Mouse (Mus musculus) layer of hippocampus, adult 8-10 months (tissue): ENCODE measurements around the gene Atp6v1b1. TPM values are rescaled to one million over a fixed set of nuclear protein-coding genes. Genes with fewer than 3 reads are reported as not detected.

ENCODE experiments used
- DNase-seq, 2 experiments: peaks; one replicate each; pipeline ENCODE4 v3.0.0; 2022; ENCODE audit warnings: low spot score in 2 of 2
- total RNA-seq, 4 experiments: library from RNA; stranded (reverse); gene quantifications; 2 replicates each; pipeline ENCODE4 v1.2.4; 2022

Gene Atp6v1b1
- total RNA-seq, 4 experiments from 2014 or later, result 0.22 to 0.82 (median 0.29) TPM; not detected in 1

GRCm38 (mm10) chr6:83715461-83716196, 27.2 kb upstream of the Atp6v1b1 start:
- DNase-seq, result no peak

GRCm38 (mm10) chr6:83717026-83717425, 25.8 kb upstream of the Atp6v1b1 start:
- no peak for DNase-seq

- no peak for DNase-seq
Observed at GRCm38 (mm10) chr6:83722526-83722925, 20.3 kb upstream of the Atp6v1b1 start.

- no peak for DNase-seq
Observed at GRCm38 (mm10) chr6:83727178-83727577, 15.6 kb upstream of the Atp6v1b1 start.

GRCm38 (mm10) chr6:83728488-83728887, 14.3 kb upstream of the Atp6v1b1 start:
- no peak for DNase-seq

- DNase-seq, result peak; percentile 16 to 17
Observed at GRCm38 (mm10) chr6:83729350-83729970, 13.3 kb upstream of the Atp6v1b1 start.

GRCm38 (mm10) chr6:83731128-83731527, 11.7 kb upstream of the Atp6v1b1 start:
- DNase-seq, result peak in 1 of 2 experiments; percentile 45

GRCm38 (mm10) chr6:83737311-83737710, 5.5 kb upstream of the Atp6v1b1 start:
- no peak for DNase-seq

GRCm38 (mm10) chr6:83738596-83738995, 4.2 kb upstream of the Atp6v1b1 start:
- DNase-seq, result no peak

- no peak for DNase-seq
Observed at GRCm38 (mm10) chr6:83743212-83743611, 422 bp downstream of the Atp6v1b1 start.

GRCm38 (mm10) chr6:83744126-83744525, 1.3 kb downstream of the Atp6v1b1 start:
- no peak for DNase-seq

- no peak for DNase-seq
Observed at GRCm38 (mm10) chr6:83744557-83744956, 1.8 kb downstream of the Atp6v1b1 start.

- DNase-seq, result no peak
Observed at GRCm38 (mm10) chr6:83745466-83745865, 2.7 kb downstream of the Atp6v1b1 start.

- no peak for DNase-seq
Observed at GRCm38 (mm10) chr6:83749286-83749685, 6.5 kb downstream of the Atp6v1b1 start.

GRCm38 (mm10) chr6:83750171-83750684, 7.4 kb downstream of the Atp6v1b1 start:
- peak in 1 of 2 experiments; percentile 28 for DNase-seq

- no peak for DNase-seq
Observed at GRCm38 (mm10) chr6:83756051-83756450, 13.3 kb downstream of the Atp6v1b1 start.

GRCm38 (mm10) chr6:83762344-83762743, 19.6 kb downstream of the Atp6v1b1 start, which contains the start of gene Ankrd53:
Ankrd53 (plus strand) TSS chr6:83762644.
- no peak for DNase-seq

GRCm38 (mm10) chr6:83762880-83763431, 20.2 kb downstream of the Atp6v1b1 start:
- DNase-seq, result no peak

- DNase-seq, result no peak
Observed at GRCm38 (mm10) chr6:83766982-83767381, 24.2 kb downstream of the Atp6v1b1 start.

GRCm38 (mm10) chr6:83768485-83768884, 25.7 kb downstream of the Atp6v1b1 start:
- no peak for DNase-seq

- DNase-seq, result no peak
Observed at GRCm38 (mm10) chr6:83774126-83774525, 31.3 kb downstream of the Atp6v1b1 start.
